ENCODE assay signal across 9 mouse cellular contexts in genomic region chr11:79030570-79031451, GRCm38 (mm10). TPM values are rescaled to one million over a fixed set of nuclear protein-coding genes. Genes with fewer than 3 reads are reported as not detected.
DNase-seq lines count a peak whose midpoint lies in the region; ATAC-seq and TF ChIP-seq lines count a peak whose summit lies in the region.
"Had no signal": no experiment of that assay in that cellular context is flagged by ENCODE, and none has a peak within 500 bp of the region (broad histone marks: within the 10 kb centered on the region; RNA-seq: fewer than 3 reads in every experiment).

No protein-coding gene starts in this region.

- ATAC-seq in embryonic facial prominence, embryonic 15.5 days (ENCODE audit: insufficient number of reproducible peaks, low FRiP score, low TSS enrichment, low read depth) = peak; percentile 32; the same call in 1 of the 2 replicates
- no peak for ATAC-seq in heart, embryonic 11.5 days (replicated peaks; ENCODE audit: insufficient number of reproducible peaks, low FRiP score, low TSS enrichment)
- ATAC-seq in liver, embryonic 12.5 days = peak; percentile 34; the same call in 1 of the 2 replicates
- peak; percentile 66; the same call in 1 of the 2 replicates for ATAC-seq in neural tube, embryonic 13.5 days (ENCODE audit: low read depth)

- TF ChIP-seq POLR2A in bone marrow, adult 2 months (IDR thresholded peaks at IDR 0.05; ENCODE audit: borderline replicate concordance, control insufficient read depth, low read depth, low read length) = no peak
- TF ChIP-seq POLR2A in testis, adult 2 months (IDR thresholded peaks at IDR 0.05; ENCODE audit: control insufficient read depth, low read depth, low read length) = no peak

- 68% methylated on average over 19 of the region's 19 CpGs for WGBS in bone marrow, adult 2 months
- WGBS in embryonic facial prominence, embryonic 15.5 days = 42% methylated on average over 19 of the region's 19 CpGs
- 26% methylated on average over 19 of the region's 19 CpGs for WGBS in heart, embryonic 11.5 days (ENCODE audit: insufficient replicate concordance)
- 43% methylated on average over 19 of the region's 19 CpGs for WGBS in liver, embryonic 12.5 days (ENCODE audit: insufficient replicate concordance)
- WGBS in neural tube, embryonic 13.5 days = 56% methylated on average over 19 of the region's 19 CpGs

- peak; percentile 97 for TF ChIP-seq CTCF in bone marrow, adult 2 months (IDR thresholded peaks at IDR 0.05; ENCODE audit: control insufficient read depth, insufficient read depth, low read length)
- TF ChIP-seq CTCF in testis, adult 2 months (IDR thresholded peaks at IDR 0.05; ENCODE audit: control insufficient read depth, insufficient read depth, insufficient replicate concordance, low read depth, low read length) = peak; percentile 96

- no peak overlapping the region for H3K9ac ChIP-seq in embryonic facial prominence, embryonic 15.5 days
- 0 out of 2 replicates have a peak overlapping the region, but pooled peaks have one; percentile 22 for H3K9ac ChIP-seq in heart, embryonic 11.5 days (ENCODE audit: low read depth, low read length)
- H3K9ac ChIP-seq in liver, embryonic 12.5 days = no peak overlapping the region
- no peak overlapping the region for H3K9ac ChIP-seq in neural tube, embryonic 13.5 days

- no peaks in the 10 kb centered on the region for H3K27me3 ChIP-seq in embryonic facial prominence, embryonic 15.5 days
- H3K27me3 ChIP-seq in heart, embryonic 11.5 days (ENCODE audit: control insufficient read depth, insufficient read depth, low read length) = no peaks in the 10 kb centered on the region
- 0 out of 2 replicates have a peak, but pooled peaks cover 7% of the 10 kb centered on the region for H3K27me3 ChIP-seq in liver, embryonic 12.5 days (replicated peaks)
- H3K27me3 ChIP-seq in neural tube, embryonic 13.5 days = no peaks in the 10 kb centered on the region
- no peaks in the 10 kb centered on the region for H3K27me3 ChIP-seq in testis, adult 2 months (ENCODE audit: control insufficient read depth, insufficient read depth, low read length)

- H3K9me3 ChIP-seq in embryonic facial prominence, embryonic 15.5 days (replicated peaks) = no peaks in the 10 kb centered on the region
- no peaks in the 10 kb centered on the region for H3K9me3 ChIP-seq in heart, embryonic 11.5 days (replicated peaks; ENCODE audit: control insufficient read depth, low read length)
- no peaks in the 10 kb centered on the region for H3K9me3 ChIP-seq in liver, embryonic 12.5 days (replicated peaks)
- H3K9me3 ChIP-seq in neural tube, embryonic 13.5 days = no peaks in the 10 kb centered on the region

- peaks cover 2% of the 10 kb centered on the region; the same call in 1 of the 2 replicates for H3K4me1 ChIP-seq in bone marrow, adult 2 months (ENCODE audit: control insufficient read depth, insufficient read depth, low read length)
- peaks cover 9% of the 10 kb centered on the region for H3K4me1 ChIP-seq in embryonic facial prominence, embryonic 15.5 days
- peaks cover 7% of the 10 kb centered on the region for H3K4me1 ChIP-seq in heart, embryonic 11.5 days (ENCODE audit: control insufficient read depth, insufficient read depth, low read length)
- peaks cover 13% of the 10 kb centered on the region for H3K4me1 ChIP-seq in liver, embryonic 12.5 days
- peaks cover 7% of the 10 kb centered on the region; the same call in 1 of the 2 replicates for H3K4me1 ChIP-seq in neural tube, embryonic 13.5 days (replicated peaks)
- peaks cover 2% of the 10 kb centered on the region; the same call in 1 of the 2 replicates for H3K4me1 ChIP-seq in testis, adult 2 months (ENCODE audit: control insufficient read depth, insufficient read depth, low read length)

- no peak overlapping the region for H3K27ac ChIP-seq in bone marrow, adult 2 months (ENCODE audit: control insufficient read depth, insufficient read depth, low read depth, low read length, poor library complexity)
- H3K27ac ChIP-seq in embryonic facial prominence, embryonic 15.5 days (replicated peaks) = no peak overlapping the region
- H3K27ac ChIP-seq in heart, embryonic 11.5 days (ENCODE audit: low read depth, low read length) = 0 out of 2 replicates have a peak overlapping the region, but pooled peaks have one; percentile 6
- no peak overlapping the region for H3K27ac ChIP-seq in liver, embryonic 12.5 days
- H3K27ac ChIP-seq in neural tube, embryonic 13.5 days (replicated peaks) = no peak overlapping the region
- H3K27ac ChIP-seq in testis, adult 2 months (ENCODE audit: control insufficient read depth, insufficient read depth, low read depth, low read length) = no peak overlapping the region

- H3K36me3 ChIP-seq in embryonic facial prominence, embryonic 15.5 days = peaks cover 39% of the 10 kb centered on the region
- 0 out of 2 replicates have a peak, but pooled peaks cover 2% of the 10 kb centered on the region for H3K36me3 ChIP-seq in heart, embryonic 11.5 days (ENCODE audit: control insufficient read depth, insufficient read depth, low read length)
- peaks cover 23% of the 10 kb centered on the region for H3K36me3 ChIP-seq in liver, embryonic 12.5 days
- H3K36me3 ChIP-seq in neural tube, embryonic 13.5 days = peaks cover 33% of the 10 kb centered on the region
- H3K36me3 ChIP-seq in testis, adult 2 months (ENCODE audit: control insufficient read depth, insufficient read depth, low read length) = no peaks in the 10 kb centered on the region

- H3K4me3 ChIP-seq in bone marrow, adult 2 months (replicated peaks; ENCODE audit: control insufficient read depth, low read depth, low read length) = no peak overlapping the region
- H3K4me3 ChIP-seq in embryonic facial prominence, embryonic 15.5 days (replicated peaks) = no peak overlapping the region
- no peak overlapping the region for H3K4me3 ChIP-seq in heart, embryonic 11.5 days (ENCODE audit: low read depth, low read length)
- H3K4me3 ChIP-seq in liver, embryonic 12.5 days = no peak overlapping the region
- H3K4me3 ChIP-seq in neural tube, embryonic 13.5 days = no peak overlapping the region
- H3K4me3 ChIP-seq in testis, adult 2 months (ENCODE audit: control insufficient read depth, low read depth, low read length) = no peak overlapping the region
- H3K4me3 ChIP-seq: erythroblast, embryonic 14.5 days had no signal

- H3K4me2 ChIP-seq in embryonic facial prominence, embryonic 15.5 days (replicated peaks) = no peak overlapping the region
- peak overlapping the region; percentile 27 for H3K4me2 ChIP-seq in heart, embryonic 11.5 days
- no peak overlapping the region for H3K4me2 ChIP-seq in liver, embryonic 12.5 days
- H3K4me2 ChIP-seq in neural tube, embryonic 13.5 days = no peak overlapping the region

- DNase-seq in CD4-positive helper T cell, adult 2 months (ENCODE audit: low read depth, low spot score) = peak; percentile 65
- peak; percentile 83 for DNase-seq in kidney, postnatal 14 days

RNA-seq across cellular contexts. Expression of gene Lgals9, which starts 46.1 kb away (rescaled TPM):
- polyA plus RNA-seq in bone marrow, adult 2 months (2011; ENCODE audit: insufficient read depth, insufficient read length, low replicate concordance, missing spikeins) = 54.4 and 58.6 TPM in 2 replicates
- polyA plus RNA-seq in embryonic facial prominence, embryonic 15.5 days (2015; fragmentation: Nextera tagmentation; extraction: Ambion mirVana) = 47.8 and 49.8 TPM in 2 replicates
- polyA plus RNA-seq in heart, embryonic 11.5 days (2014; fragmentation: Nextera tagmentation; extraction: Ambion mirVana) = 41.9 and 44.6 TPM in 2 replicates
- polyA plus RNA-seq in liver, embryonic 12.5 days (2016; fragmentation: Nextera tagmentation; extraction: Ambion mirVana) = 40.8 and 45.7 TPM in 2 replicates
- 13.7 and 17.4 TPM in 2 replicates for polyA plus RNA-seq in neural tube, embryonic 13.5 days (2015; fragmentation: Nextera tagmentation; extraction: Ambion mirVana)
- polyA plus RNA-seq in testis, adult 2 months (2012; rRNA removed) = 4.7 and 6.3 TPM in 2 replicates
